Mouse (Mus musculus): ENCODE measurements at regions not wholly inside any gene's neighbourhood (a gene's known extent, or its start where the extent isn't known, plus 50 kb on each side); places are given as distances from the start of the nearest gene placed in this dataset.
"Not testable (repeated sequence)": the region's sequence is repeated elsewhere in the genome, so short reads cannot be mapped to it uniquely, and the experiment has no call there.

GRCm38 (mm10) chr1:184669173-184669572 lies 63.2 kb downstream of the Hlx start:
- DNase-seq (ENCODE audit: low read depth, low spot score) = not testable (repeated sequence)

- DNase-seq (ENCODE audit: low read depth, low spot score) = no peak
Measured at GRCm38 (mm10) chr1:184668428-184668827, 64.0 kb downstream of the Hlx start.

GRCm38 (mm10) chr1:184668022-184668421 lies 64.4 kb downstream of the Hlx start:
- no peak for DNase-seq (ENCODE audit: low read depth, low spot score)

GRCm38 (mm10) chr1:184665243-184665642 lies 67.2 kb downstream of the Hlx start:
- no peak for DNase-seq (ENCODE audit: low read depth, low spot score)

- no peak for DNase-seq (ENCODE audit: low read depth, low spot score)
Measured at GRCm38 (mm10) chr1:184664098-184664375, 68.4 kb downstream of the Hlx start.

GRCm38 (mm10) chr1:184663300-184664097 lies 68.9 kb downstream of the Hlx start:
- no peak for DNase-seq (ENCODE audit: low read depth, low spot score)

- DNase-seq (ENCODE audit: low read depth, low spot score) = no peak
Measured at GRCm38 (mm10) chr1:184650541-184651105, 81.8 kb downstream of the Hlx start.

- no peak for DNase-seq (ENCODE audit: low read depth, low spot score)
Measured at GRCm38 (mm10) chr1:184647920-184648540, 84.4 kb downstream of the Hlx start.

- DNase-seq (ENCODE audit: low read depth, low spot score) = no peak
Measured at GRCm38 (mm10) chr1:184644767-184645598, 87.4 kb downstream of the Hlx start.

- DNase-seq (ENCODE audit: low read depth, low spot score) = no peak
Measured at GRCm38 (mm10) chr1:184630695-184631475, 101.5 kb downstream of the Hlx start.

- DNase-seq (ENCODE audit: low read depth, low spot score) = no peak
Measured at GRCm38 (mm10) chr1:184629194-184629593, 103.2 kb downstream of the Hlx start.

- no peak for DNase-seq (ENCODE audit: low read depth, low spot score)
Measured at GRCm38 (mm10) chr1:184628566-184629168, 103.8 kb downstream of the Hlx start.

GRCm38 (mm10) chr1:184622462-184622861 lies 110.0 kb downstream of the Hlx start:
- no peak for DNase-seq (ENCODE audit: low read depth, low spot score)

- DNase-seq (ENCODE audit: low read depth, low spot score) = no peak
Measured at GRCm38 (mm10) chr1:184621950-184622349, 110.5 kb downstream of the Hlx start.

- DNase-seq (ENCODE audit: low read depth, low spot score) = no peak
Measured at GRCm38 (mm10) chr1:184617853-184618454, 114.5 kb downstream of the Hlx start.

- no peak for DNase-seq (ENCODE audit: low read depth, low spot score)
Measured at GRCm38 (mm10) chr1:184615991-184616390, 116.4 kb downstream of the Hlx start.

- peak; percentile 9 for DNase-seq (ENCODE audit: low read depth, low spot score)
Measured at GRCm38 (mm10) chr1:184614699-184615415, 117.6 kb downstream of the Hlx start.

- no peak for DNase-seq (ENCODE audit: low read depth, low spot score)
Measured at GRCm38 (mm10) chr1:184612880-184613279, 119.5 kb downstream of the Hlx start.

- DNase-seq (ENCODE audit: low read depth, low spot score) = no peak
Measured at GRCm38 (mm10) chr1:184608938-184609337, 123.5 kb downstream of the Hlx start.

GRCm38 (mm10) chr1:184608338-184608737 lies 124.1 kb downstream of the Hlx start:
- no peak for DNase-seq (ENCODE audit: low read depth, low spot score)

Data from CD4-positive, CD25-positive, alpha-beta regulatory T cell, adult 2 months (primary cell).